Mouse (Mus musculus) CD4-positive, CD25-positive, alpha-beta regulatory T cell, adult 2 months (primary cell): ENCODE data around the gene Marc1.

ENCODE experiments used
- DNase-seq: peaks from one replicate; pipeline ENCODE4 v3.0.0-alpha.2; 2012; ENCODE audit warnings: low read depth, low spot score

Marc1 gene

GRCm38 (mm10) chr1:184810780-184811575 is at the start of gene Marc1:
Gene Marc1, minus strand, starts transcription at chr1:184811313.
- DNase-seq, result no peak

GRCm38 (mm10) chr1:184860276-184860675 is 49.2 kb upstream of the Marc1 start:
- no peak for DNase-seq

DNA sequence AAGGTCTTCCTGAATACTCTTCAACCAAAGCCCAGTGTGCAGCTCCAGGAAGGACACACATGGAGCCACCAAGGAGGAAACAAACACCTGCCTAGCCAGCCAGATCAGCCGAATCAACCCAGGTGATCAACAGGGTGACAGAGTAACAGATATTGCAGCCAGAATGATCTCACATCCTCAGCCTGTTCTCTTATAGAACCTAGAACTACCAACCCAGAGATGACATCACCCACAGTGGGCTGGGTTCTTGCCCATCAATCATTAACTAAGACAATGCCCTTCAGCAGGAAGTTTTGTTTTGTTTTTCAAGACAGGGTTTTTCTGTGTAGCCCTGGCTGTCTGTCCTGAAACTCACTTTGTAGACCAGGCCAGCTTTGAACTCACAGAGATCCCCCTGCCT is 47.1 kb upstream of the Marc1 start:
- no peak for DNase-seq

GRCm38 (mm10) chr1:184857216-184857615 is 46.1 kb upstream of the Marc1 start:
- DNase-seq, result no peak

DNA sequence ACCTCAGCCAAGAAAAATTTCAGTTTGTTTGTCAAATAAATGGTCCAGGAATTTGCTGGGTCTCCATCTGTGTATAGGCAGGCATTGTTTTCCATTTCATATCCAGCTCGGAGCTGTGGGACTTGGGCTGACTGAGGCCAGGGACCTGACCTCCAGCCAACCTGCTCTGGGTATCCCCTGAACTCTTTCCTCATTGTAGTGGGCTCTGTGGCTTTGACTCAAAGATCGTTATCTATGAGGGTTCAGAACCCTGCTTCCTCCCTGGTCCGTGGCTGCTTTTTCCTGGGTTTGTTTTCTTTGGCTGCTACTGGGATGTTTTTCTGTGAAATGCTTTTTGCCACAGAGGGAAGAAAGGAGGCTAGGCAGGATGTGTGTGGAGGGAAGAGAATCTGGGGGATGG is 42.8 kb upstream of the Marc1 start:
- DNase-seq, result peak; percentile 15

DNA sequence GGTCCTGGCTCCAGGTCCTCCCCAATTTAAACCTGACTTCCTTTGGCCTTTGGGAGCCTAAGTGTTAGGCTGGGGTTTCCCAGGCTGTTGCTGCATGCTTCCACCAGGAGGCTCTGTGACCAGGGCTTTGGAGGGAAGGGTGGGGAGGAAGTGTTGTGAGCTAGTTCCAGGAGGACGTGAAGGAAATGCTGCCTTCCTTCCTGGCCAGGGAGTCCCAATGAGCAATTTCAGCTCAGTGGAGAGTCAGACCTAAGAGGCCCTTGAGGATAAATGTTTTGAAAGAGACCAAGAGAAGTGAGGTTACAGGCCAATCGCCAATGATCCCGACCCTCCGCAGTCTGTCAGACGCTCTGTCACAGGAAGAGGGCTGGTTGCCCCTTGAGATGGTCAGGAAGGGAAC is 42.2 kb upstream of the Marc1 start:
- DNase-seq, result peak; percentile 46

GRCm38 (mm10) chr1:184851741-184852618 is 40.9 kb upstream of the Marc1 start:
- DNase-seq, result peak; percentile 78

DNA sequence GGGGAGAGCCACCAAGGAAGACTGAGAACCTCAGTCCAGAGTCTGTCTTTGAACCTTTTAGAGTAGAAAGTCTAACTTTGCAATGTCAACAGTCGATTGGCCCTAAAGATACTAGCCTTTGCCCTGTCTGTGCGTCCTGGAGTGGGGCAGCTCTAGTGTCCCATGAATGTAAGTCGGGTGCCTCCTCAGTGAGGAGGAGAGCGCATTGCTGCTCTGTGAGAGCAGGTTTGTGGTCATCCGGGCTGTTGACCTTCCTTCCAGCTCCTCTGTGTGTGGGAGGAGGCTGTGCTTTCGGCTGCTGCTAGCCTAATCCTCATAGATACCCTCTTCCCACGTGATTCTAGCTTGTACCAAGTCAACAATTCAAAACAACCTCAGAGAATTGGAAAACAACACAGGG is 40.1 kb upstream of the Marc1 start:
- no peak for DNase-seq

DNA sequence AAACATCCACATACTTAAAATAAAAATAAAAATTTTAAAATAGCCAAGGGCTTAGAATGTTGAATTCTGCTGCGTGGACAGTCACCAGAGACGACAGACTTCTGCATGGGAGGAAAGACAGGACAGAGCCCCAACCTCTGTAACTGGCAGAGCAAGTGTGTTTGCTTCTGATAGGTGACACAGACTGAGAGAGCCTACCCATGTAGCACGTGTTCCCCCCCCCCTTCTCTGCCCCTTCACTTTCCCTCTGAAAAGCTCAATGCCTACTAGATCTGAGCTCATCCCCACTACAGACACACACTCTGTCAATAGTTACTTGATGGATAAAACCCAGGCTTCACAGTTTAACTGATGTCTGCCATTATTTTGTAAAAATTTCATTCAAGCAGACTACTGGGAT is 35.9 kb upstream of the Marc1 start:
- DNase-seq, result no peak

DNA sequence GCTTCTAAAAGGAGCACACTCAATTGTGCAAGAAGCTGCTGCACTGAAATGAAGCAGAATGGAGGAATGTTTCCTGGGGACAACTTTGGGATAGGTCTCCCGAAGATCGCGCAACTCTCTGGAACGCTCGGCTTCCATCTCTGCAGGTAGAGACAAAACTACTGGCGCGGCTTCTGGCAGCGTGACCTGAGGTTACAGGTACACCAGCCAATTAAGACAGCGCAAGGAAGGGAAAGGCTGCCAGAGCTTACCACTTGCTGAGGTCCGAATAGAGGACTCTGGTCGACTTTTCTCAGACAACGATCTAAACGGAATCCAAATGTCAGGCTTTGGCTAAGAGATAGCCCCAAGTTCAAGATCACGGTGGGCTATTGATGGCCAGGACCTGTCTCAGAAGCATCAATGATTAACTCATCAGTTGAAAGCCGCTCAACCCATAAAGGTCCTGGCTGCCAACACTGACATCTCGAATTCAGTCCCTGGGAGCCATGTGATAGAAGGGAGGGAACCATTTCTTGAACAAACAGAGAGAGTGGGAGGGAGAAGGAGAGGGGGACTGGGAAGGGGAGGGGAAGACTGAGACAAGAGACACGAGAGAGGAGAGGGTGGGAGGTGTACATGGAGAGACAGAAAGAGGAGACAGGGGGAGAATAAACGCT is 35.1 kb upstream of the Marc1 start, which contains the start of gene Marc2:
Gene Marc2, minus strand, starts transcription at position 360 of the 659 bp plus-strand sequence.
- no peak for DNase-seq

DNA sequence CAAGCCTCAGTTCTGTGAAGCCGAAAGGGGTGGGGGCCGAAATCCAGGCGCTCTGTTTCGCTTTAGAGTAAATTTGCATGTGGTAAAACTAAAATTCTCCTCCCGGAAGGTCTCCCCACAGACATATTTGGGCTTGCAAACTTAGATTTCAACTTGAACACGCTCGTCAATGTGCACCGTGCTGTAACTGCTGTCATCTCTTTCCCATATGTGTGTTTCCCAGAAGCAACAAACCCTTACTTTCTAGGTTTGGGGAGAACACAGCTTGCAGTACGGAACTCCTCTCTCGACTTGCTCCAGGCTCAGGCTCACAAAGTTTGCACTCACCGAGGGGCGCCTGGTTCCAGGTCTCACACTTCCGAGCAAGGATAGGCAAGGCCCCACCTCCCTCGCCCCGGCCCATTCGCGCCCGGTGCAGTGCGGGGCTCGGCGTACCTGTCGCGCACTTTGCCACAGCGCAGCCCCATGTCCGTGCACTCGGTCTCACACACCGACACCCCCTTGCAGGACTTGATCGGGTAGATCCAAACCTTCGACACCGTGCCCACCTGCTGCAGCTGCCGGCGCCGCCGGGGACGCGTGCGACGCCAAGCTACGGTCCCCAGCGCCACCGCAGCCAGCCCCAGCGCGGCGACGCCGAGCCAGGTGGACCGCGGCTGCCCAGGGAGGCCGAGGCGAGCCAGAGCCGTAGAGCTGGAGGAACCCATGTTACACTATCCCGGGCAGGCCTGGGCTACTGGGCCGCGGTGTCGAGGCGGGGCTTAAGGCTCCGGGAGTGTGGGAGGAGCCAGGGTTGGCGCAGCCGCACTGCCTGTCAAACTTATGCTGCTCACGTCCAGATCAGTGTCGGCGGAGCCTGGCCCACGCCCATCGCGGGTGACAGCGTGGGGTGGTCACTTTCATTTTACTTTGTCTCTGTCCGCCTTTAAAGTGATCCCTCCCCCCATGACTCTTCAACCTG is 34.3 kb upstream of the Marc1 start:
- peak; percentile 92 for DNase-seq

DNA sequence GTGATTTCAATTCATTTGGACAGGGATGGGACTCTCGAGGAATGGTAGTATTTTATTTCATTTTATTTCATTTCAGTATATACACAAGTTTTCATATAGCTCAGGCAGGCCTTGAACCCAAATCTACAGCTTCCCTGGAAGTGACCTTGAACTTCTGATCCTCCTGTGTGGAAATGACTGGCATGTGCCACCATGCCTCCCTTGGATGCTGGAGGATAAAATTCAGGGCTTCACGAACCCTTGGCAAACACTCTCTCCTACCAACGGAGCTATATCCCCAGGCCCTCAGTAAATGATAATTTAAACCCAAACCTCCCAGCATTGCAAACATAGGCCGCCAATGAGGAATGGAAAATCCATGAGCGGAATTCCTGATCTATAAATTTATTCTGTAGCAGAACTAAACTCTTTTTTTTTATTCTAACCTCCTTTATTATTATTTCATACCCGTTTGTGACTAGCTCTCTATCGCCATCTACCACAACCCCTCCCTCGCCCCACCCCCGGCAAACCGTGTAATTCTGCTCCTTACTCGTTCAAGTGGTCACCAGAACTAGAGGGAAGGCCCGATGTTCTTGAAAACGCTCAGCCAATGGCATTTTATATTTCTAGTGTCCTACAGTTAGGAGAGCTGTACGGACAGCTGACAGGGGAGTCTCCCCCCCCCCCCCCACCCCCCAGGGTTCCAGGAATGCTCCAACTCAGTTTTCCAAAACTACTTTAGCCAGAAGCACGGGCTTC is 33.4 kb upstream of the Marc1 start:
- DNase-seq, result peak; percentile 49

GRCm38 (mm10) chr1:184837649-184838048 is 26.5 kb upstream of the Marc1 start:
- DNase-seq, result no peak

DNA sequence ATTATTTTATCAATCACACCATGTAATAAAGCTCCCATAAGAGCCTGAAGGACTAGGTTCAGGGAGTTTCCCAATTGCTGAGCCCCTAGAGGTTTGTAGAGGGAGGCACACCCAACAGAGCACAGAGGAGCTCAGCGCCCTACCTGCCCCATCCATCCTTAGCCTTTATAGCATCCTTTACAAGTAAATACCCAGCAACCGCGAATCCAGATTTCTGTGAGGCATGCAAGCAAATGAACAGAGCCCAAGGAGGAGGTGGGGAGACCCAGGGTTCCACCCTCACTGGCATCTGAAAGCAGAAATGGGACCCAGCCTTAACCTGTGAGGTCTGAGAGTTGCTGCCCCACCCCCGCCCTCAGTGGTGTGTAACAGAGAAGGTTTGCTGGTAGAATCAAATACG is 25.2 kb upstream of the Marc1 start:
- DNase-seq, result no peak

GRCm38 (mm10) chr1:184833499-184833898 is 22.4 kb upstream of the Marc1 start:
- no peak for DNase-seq

GRCm38 (mm10) chr1:184832211-184832610 is 21.1 kb upstream of the Marc1 start:
- peak; percentile 58 for DNase-seq

DNA sequence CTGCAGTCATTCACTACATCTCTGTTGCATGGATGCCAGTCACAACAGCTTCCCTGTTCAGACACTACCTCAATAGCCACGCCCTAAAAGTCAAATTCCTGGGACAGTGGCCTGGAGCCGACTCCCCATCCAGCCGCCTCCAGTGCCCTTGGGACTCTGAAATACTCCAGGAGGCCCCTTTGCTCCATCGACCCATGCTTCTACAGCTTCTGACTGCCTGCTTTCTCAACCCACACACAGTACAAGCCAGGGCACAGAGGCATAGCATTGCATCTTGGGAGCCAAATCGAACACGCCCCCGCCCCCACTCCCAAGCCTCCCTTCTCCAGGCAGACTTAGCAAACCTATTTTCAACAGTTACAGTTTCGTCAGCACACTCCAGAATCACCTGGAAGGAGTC is 18.8 kb upstream of the Marc1 start:
- DNase-seq, result no peak

- no peak for DNase-seq
These were observed 16.1 kb upstream of the Marc1 start for GRCm38 (mm10) chr1:184827175-184827701.

GRCm38 (mm10) chr1:184825093-184825492 is 14.0 kb upstream of the Marc1 start:
- DNase-seq, result peak; percentile 63

GRCm38 (mm10) chr1:184824439-184824851 is 13.3 kb upstream of the Marc1 start:
- DNase-seq, result peak; percentile 89
